Mouse (Mus musculus): Measurements from ENCODE around the gene Fam193b.
"Not testable (repeated sequence)": the region's sequence is repeated elsewhere in the genome, so short reads cannot be mapped to it uniquely, and the experiment has no call there.

Fam193b gene

DNA sequence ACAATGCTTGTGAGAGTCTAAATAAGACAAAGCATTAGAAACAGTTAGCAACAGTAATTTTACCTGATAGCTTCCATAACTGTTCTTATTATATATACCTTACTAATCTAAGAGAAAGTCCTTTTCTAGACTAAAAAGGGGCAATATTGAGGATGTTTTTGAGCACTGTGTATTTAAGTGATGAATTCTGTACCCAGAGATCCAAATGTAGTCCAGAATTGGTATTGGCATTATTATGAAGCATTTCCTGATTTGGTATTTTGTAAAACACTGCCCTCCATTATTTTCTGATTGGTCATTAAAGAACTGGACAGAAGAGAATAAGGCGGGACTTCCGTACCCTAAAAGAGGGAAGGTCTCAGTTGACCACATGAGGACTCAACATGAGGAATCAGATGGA is 2.5 kb upstream of the Fam193b start, which contains the start of gene Tmed9:
Gene Tmed9, plus strand, starts transcription at position 301 of the 400 bp plus-strand sequence.
- in situ Hi-C loops (cut with MboI, MseI) = no loop called here

DNA sequence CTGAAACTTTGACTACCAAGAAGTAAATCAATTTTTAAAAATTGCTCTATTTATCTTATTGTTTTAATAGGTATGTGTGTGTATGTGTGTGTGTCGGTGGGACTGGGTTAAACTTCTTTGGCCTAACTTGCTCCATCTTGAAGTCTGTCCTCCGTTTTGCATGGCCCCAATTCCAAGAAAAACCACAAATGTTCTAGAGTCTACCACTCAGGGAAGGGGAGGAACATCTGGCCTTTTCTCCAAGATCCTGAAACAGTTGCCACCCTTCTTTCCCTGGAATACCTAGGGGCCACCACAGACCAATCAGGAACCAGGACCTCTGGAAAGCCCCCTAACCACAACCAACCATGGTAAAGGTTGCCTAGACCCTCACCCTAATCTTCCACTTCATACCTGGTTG is 1.1 kb upstream of the Fam193b start:
- in situ Hi-C loops (cut with MboI, MseI) = no loop called here

DNA sequence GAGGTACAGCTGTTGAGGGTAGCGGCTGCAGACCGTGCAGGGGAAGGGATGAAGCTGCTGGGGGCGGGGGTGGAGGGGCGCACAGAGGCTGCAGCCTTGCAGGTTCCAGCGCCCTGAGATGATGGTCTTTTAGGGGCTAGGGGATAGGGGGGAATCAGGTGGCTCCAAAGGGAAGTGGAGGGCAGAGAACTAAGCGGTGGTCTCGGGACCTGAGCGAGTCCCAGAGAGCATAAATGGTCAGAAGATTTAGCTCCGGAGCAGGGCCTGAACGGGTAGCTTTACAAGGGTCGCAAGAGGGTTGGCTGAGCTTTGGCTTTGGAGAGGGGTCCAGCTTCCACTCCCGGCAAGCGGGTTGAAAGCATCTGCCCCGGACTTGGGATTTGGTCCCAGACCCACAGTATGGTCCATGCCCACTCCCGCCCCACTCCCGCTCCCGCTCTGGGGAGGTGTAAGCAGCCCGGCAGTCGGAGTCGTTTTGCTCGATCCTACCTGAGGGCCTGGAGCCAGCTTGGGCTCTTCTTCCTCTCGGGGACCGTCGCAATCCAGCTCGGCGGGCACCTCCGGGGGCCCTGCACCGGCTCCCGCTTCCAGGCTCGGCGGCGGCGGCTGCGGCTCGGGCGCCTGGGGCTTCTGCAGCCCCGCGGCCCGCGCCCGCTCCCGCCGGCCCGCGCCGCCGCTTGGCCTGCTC is 490 bp downstream of the Fam193b start:
- in situ Hi-C loops (cut with MboI, MseI) = no loop called here

DNA sequence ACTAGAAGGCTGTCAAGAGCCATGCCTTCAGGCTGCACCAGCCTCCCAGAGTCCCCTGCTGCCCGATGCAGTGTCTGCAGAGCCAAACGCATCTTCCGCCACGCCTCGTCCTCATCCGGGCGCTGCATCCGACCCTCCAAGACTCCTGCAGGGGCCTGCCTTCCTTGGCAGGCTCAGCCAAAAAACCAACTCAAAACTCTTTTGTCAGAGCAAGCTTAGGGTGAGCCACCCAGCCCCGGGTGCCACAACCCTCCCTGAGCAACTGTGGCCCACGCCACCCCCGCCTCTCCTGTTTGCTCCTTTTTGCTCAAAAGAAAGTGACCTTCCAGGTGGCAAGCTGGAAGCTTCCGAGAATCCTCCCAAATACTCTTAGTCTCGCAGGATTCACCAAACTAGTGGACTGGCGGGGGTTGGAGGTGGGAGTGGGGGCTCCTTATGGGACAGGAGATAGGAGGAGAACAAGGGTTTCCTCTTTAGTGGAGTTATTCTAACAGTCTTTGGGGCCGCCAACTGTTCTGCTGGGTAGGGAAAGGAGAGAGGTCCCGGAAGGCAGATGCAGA is 1.1 kb downstream of the Fam193b start:
- in situ Hi-C loops (cut with MboI, MseI) = no loop called here

DNA sequence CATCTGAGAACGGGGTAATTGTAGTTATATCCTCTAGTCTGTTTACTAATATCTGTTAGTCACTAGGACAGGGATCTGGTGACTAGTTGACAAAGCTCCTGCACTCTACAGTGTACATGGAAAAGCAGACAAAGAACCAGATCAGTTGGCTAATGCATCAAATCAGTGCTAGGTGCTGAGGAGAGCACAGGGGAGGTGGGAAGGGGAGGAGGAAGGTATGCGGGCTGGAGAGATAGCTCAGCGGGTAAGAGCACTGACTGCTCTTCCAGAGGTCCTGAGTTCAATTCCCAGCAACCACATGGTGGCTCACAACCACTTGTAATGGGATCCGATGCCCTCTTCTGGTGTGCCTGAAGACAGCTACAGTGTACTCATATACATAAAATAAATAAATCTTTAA is 2.4 kb downstream of the Fam193b start:
- in situ Hi-C loops (cut with MboI, MseI) = not testable (repeated sequence)

DNA sequence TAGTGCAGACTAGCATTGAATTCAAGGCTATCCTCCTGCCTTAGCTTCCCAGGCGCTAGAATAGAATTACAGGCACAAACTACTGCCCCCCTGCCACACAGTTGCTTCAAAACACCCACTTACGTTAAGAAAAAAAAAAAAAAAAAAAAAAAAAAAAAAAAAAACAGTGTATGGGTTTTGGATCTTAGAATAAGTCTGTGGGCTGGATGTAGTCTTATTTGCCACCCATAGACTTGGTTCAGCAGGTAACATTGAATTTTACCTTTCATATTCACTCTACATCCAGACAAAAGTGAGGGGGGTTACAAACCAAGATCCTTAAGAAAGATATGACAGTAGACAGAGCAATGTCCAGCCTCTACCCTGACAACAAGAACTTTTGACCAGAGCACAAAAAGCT is 3.0 kb downstream of the Fam193b start:
- in situ Hi-C loops (cut with MboI, MseI) = no loop called here

DNA sequence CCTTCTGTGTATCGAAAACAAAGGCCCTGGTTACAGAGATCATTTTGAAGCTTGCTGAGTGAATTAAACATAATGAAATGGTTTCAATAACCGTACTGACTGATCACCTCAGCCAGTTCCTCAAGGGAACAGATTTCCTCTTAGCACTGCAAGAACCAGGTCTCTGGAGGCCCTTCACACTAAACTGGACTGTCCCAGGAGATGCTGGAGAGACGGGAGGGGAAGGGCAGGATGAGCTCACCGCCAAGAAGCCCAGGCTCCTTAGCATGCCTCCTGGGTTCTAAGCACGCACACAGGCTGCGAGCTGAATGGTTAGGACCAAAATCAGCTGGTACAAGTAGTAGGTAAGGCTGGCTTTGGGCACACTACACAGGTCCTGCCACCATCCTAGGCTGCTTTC is 3.9 kb downstream of the Fam193b start:
- in situ Hi-C loops (cut with MboI, MseI) = no loop called here

DNA sequence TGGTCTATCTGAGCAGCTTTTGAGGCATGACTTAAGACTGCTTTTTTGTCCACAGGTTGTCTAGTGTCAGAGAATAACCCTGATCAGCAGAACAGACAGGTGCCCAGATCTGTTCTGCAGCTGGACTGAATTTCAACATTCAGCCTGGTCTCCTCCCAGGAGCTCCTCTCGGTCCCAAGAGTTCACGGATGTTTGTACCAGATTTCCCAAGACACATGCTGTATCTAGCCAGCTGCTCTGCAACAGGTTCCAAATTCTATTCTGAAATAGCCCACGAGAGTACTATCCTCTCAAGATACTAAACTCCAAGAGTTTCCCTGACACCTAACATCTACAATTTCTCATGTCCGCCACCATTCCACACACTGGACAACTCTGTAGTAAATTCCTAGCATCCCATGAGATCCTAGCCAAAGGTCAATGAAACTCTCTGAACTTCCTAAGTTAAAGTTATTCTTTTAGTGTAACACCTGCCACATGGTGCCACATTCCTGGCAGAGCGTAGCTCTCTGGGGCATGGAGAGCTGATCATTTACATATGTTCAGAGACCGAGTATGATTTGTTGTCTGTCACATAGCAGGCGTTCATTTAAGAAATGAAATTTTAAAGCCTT is 7.5 kb downstream of the Fam193b start:
- in situ Hi-C loops (cut with MboI, MseI) = no loop called here

DNA sequence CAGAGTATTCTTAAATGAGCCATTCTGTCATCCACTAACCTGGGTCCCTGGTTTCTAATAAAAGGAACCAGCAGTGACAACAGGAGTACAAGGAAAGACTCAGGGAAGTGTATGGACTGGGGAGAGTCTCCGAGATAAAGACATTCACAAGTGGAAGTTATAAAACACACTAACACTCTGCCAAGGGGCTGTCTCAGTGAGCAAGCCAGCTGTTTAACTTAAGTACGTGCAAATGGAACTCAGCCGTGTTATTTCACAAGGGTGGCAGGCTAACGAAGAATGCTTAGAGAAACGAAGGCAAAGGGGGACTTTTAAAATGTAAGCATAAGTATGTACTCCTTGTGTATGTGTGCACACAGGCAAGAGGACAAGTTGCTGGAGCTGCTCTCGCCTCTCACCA is 13.4 kb downstream of the Fam193b start:
- in situ Hi-C loops (cut with MboI, MseI) = no loop called here

DNA sequence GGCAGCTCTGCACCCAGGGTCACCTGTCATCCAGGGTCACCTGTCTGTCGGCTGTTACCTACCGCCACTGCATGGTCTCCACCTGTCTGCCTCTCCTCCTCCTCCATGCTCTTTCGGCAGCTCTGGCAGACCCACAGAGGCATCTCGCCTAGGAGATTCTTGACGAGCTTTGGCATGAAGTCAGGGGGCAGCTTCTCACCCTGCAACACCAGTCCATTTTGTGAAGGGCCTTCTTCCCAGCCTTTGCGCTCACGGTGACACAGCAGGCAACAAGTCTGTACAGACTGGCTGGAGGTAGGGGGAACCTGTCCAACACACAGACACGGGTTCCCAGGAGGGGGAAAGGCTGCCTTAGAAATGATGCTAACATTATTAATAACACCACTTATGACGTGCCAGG is 15.0 kb downstream of the Fam193b start:
- in situ Hi-C loops (cut with MboI, MseI) = no loop called here

DNA sequence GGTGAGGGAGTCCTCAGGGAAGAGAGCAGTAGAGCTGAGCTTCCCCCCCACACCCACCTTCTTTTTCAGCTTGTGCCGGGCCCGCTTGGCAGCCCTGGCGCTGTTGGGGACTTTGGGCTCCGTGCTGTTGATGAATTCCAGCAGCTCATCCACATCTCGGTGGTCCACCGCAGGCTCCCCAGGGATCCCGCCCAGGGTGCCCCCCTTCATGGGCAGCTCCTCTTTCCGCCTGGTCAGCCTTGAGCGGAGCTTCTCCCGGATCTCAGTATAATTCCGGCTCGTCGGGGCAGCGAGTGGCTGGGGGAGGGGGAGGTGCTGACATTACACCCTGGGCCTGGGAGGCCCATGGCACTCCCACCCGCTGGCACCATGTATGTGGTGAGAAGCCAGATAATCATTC is 21.9 kb downstream of the Fam193b start:
- in situ Hi-C loops (cut with MboI, MseI) = no loop called here

DNA sequence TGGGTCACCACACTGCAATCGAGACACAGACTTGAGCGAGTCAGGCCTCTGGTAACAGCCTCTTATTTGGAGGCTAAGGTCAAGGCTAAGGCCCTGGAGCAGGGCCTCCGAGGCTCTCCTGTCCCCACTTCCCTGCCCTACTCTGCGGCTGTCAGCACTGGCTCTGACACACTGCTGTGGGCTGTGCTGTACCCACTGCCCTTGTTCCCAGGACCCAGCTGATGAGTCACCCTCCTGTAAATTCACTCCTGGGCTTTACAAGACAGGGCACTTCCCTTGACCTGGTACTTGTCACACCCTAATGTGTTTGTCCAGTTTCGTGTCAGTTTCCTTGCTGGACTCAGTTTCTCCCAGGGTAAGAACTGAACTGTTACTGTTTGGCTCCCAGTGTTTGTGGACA is 22.5 kb downstream of the Fam193b start:
- in situ Hi-C loops (cut with MboI, MseI) = no loop called here

DNA sequence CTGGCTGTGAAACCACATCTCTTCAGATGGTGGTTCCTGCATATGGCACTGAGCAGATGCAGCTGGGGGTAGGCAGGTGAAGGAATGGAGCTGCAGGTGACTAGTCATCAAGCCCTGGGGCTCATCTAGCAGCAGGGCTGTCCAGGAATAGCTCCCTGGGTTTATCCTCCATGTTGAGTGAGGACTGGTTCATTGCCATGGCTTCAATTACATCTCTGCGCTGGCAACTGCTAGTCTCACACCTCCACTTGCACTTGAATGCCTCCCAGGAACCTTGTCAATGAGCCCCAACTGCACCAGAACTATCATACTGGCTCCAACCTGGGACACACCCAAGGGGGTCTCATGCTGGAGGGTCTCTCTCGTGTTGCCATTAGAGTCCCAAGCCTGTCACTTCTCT is 23.0 kb downstream of the Fam193b start:
- in situ Hi-C loops (cut with MboI, MseI) = no loop called here

DNA sequence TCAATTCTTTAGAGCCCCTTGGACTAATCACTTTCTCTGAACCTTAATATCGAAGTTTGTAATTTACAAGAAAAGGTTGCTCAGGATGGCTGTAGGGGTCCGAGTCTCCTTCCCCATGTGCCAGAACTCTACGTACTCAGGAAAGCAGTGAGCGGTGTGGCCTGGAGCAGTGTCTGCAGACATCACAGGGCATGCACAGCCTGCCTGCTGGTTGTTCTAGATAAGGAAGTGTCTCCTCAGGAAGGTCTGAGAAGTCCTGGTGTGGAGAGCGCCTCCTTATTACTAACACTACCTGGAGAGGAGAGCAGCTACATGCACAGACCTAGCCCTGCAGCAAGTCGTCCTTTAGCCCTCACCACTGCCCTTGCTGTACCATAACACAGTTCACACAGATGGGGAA is 26.1 kb downstream of the Fam193b start:
- in situ Hi-C loops (cut with MboI, MseI) = no loop called here

DNA sequence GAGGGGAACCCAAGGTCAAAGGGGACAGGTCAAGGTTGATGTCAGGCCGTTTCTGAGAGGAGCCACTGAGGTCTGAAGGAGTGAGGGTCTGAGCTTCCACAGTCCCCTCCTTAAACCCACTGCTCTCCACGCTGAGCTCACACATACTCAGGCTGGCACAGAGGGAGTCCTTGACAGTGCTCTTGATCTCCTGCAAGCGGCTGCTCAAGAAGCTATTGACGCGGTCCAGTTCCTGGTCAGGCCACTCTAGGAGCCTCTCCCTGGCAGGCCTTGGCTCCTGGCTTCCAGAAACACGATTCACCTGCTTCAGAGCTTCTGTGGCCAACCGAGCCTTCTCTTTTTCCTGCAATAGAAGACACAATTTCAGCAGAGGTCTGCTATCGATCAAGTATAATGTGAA is 27.5 kb downstream of the Fam193b start:
- in situ Hi-C loops (cut with MboI, MseI) = no loop called here

DNA sequence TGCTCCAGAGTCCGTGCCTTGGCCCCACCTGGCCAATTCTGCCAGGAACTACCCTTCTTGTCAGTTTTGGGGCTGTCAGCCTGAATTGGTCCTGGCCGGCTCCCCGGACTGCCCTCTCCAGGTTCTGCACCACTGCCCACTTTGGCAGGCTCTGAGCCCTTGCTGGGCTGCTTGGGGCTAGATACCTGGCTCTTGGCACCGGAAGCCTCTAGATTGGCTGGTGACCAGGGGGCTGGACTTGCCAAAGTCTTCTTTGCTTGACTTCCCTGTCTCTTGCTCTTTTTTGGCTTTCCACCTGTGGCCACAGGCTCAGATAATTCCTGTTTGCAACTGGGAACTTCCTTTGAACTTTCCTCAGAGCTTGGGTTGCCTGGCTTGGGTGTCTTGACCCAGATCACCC is 28.0 kb downstream of the Fam193b start:
- in situ Hi-C loops (cut with MboI, MseI) = no loop called here

DNA sequence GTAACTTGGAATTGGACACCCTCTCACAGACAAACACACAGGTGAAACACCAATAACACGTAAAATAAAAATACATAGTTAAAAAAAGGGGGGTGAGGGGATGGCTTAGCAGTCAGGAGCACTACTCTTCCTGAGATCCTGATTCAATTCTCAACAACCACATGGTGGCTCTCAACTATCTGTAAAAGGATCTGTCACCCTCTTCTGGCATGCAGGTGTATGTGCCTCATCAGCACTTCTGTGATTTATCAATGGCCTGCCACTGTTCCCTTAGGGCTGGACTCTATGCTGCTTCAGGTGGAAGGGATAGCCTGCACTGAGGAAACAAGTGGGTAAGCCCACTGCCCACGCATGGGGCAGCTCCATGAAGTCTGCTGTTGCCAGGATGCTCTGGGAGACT is 30.0 kb downstream of the Fam193b start:
- in situ Hi-C loops (cut with MboI, MseI) = no loop called here

DNA sequence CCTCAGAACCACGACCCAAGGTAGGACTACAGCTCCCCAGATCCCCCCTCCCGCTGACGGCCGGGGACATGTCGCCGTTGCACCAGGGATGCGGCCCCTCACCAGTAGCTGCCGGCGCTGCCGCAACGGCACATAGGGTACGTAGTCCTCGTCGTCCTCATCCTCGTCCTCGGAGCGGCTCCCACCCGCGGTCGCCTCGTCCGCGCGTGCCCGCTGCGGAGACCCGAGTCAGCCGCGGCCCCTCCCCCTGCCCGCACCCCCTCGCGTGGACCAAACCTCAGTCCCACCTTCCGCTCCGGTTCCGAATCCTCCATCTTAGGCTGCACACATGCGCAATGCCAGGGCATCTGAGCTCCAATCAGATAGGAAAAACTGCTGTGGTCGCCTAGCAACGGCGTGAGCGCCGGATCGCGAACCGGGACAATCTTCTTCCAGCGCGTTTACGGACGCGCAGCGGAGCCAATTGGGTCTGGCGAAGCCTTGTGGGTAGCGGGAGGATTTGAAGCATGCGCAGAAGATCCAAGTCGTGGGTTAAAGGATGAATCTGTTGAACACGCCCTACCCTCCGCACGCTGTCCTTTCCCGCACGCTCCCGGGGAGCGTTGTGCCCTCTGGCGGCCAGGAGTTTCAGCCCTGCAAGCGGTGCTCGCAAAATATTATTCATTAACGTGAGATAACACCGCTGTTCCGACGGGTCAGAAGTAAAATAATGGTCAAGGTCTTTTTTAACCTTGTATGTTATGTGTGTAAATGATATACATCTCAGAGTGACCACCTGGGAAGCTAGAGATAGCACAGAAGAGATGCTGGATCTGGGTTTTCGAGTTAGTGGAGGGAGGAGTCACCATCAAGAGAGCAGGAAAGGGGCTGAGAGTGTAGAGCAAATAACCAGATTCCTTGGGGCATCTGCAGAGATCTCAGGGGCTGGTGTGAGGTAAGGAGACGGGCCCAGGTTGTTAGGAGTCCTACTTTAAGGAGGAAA is 34.4 kb downstream of the Fam193b start, which contains the start of gene Ddx41:
Gene Ddx41, minus strand, starts transcription at position 465 of the 982 bp plus-strand sequence.
- in situ Hi-C loops (cut with MboI, MseI) = no loop called here

DNA sequence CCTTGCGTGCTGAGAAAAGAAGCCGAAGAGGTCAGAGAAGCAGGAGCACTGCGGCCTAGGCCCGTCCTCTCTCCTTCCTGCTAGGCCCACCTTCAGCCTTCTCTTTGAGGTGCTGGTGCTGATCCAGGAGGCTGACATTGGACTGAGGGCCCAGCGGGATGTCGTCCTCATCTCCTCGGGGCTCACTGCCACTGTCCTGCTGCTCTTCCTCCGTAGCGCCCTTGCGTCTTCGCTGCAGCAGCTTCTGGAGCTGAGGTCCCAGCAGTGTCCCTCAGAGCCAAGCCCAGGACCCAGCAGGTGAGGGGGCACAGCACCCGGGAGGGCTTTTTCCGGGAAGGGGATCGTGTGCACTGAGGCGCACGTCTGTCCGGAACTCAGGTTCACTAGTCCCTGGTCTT is 35.1 kb downstream of the Fam193b start:
- in situ Hi-C loops (cut with MboI, MseI) = no loop called here

DNA sequence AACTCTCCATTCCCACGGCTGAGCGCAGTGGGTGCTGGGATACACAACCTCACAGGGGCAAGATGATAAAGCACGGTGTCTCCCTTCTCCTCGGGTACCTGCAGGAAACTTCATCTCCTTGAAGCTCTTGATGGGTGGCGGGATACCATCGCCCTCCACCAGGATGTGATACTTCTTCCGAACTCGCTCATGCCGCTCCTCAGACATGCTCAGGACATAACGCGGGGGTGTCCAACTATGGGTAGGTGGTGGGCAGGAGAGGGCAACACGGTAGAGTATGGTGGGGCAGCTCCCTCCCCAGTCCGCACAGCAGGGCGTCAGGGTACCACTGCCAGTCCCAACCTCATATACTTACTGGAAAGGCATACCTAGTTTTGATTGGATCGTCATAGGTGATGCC is 35.7 kb downstream of the Fam193b start:
- in situ Hi-C loops (cut with MboI, MseI) = no loop called here

DNA sequence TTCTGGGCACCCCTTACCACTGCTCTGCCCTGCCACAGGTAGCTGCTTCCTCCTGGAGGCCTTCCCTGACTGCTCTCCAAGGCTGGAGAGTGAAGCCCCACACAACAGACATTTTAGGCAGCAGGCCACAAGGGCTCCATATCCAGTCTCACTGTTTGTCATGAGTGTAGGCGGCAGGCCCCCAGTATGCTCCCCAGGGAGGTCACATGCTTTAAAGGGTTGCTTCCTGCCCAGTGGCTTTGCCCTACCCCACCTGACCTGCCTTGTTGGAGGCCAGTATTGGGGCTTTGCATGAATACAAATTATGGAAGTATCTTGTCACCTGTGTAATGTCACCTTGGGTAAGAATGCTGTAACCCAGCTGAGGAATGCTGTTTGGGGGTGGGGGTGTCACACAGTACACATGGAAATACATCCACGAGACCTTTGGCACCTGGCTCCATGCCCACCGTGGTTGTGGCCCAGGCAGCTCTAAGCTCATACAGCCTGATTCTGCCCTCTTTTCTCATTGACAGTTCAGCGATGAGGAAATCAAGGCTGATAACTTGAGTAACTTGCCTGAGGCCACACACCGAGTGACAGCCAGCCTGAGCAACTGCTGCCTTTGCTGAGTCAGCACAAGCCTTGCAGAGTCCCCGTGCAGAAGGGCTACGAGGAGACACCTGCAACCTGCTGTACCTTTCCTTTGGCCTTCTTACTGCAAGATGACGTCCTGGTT is 41.6 kb downstream of the Fam193b start, which contains the start of gene Dok3:
Gene Dok3, minus strand, starts transcription at position 99 of the 718 bp plus-strand sequence.
- in situ Hi-C loops (cut with MboI, MseI) = no loop called here
